Mouse (Mus musculus) right cerebral cortex, postnatal 25 days (tissue): ENCODE data around the gene Htr7.

Experiments
- DNase-seq: peaks from one replicate; pipeline ENCODE4 v3.0.0; 2022

The Htr7 gene

GRCm38 (mm10) chr19:35955698-35956097, 101.6 kb downstream of the Htr7 start:
- DNase-seq = no peak

GRCm38 (mm10) chr19:35949888-35950287, 107.4 kb downstream of the Htr7 start:
- no peak for DNase-seq

- no peak for DNase-seq
Measured at GRCm38 (mm10) chr19:35924961-35925495, 132.3 kb downstream of the Htr7 start.

GRCm38 (mm10) chr19:35924418-35924817, 132.9 kb downstream of the Htr7 start:
- DNase-seq = peak; percentile 70
